Mouse (Mus musculus) layer of hippocampus, adult 11-12 months (tissue): Measurements from ENCODE around the gene Gm28053.

Experiments
- DNase-seq: peaks from one replicate; pipeline ENCODE4 v3.0.0; 2022; ENCODE audit warnings: low spot score

Gene Gm28053

DNA sequence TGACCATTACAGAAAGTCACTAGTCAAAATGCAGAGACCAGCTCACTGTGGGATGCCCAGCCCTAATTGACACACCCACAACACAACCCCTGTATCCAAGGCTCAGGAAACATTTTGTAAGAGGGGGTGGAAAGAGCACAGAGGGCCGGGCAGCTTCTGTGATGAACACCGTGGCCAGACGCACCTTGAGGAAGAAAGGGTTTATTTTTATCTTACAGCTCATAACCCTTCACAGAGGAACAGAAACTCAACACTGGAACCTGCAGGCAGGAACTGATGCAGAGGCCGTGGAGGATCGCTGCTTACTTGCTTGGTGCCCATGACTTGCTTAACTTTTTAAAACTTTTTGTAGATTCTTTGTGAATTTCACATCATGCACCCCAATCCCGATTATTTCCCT lies 25.4 kb upstream of the Gm28053 start:
- no peak for DNase-seq

GRCm38 (mm10) chr6:48696830-48697554 lies 21.4 kb upstream of the Gm28053 start:
- DNase-seq: no peak

DNA sequence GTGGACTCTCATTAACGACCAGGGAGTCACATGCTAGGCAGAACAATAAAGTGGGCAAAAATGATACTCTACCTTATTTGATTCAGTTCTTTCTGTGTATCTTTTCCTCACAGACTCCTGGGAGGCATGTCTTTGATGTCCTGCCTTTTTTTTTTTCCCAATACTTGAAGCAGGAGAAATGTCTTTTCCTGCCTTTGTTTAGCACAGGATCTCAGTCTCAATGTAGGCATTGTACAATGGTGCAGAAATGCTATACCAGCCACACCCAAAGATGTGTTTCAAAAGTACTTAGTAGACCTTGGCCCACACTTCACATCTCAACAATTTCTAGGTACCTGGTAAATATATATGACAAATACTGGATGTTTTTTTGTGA lies 20.9 kb upstream of the Gm28053 start:
- no peak for DNase-seq

GRCm38 (mm10) chr6:48698066-48698856 lies 20.1 kb upstream of the Gm28053 start:
- no peak for DNase-seq

DNA sequence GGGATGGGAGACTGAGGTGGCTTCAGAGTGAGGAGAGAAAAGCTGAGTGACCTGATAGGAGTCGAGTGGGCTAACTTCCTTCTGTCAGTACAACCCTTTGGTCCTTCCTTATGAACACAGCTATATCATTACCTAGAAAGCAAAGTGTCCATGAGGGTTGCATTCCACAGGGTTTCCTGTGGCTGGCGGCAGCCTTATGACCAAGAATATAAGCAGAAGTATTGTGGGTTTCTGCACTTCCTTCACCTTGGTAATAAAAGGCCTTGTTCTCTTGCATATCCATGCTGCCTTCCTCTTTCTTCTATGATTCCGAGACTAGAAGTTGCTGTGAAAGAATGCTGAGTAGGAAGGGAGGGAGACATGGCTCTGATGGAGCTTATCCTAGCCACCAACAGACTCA lies 19.5 kb upstream of the Gm28053 start:
- no peak for DNase-seq

- DNase-seq: no peak
Measured at GRCm38 (mm10) chr6:48700251-48701075, 17.9 kb upstream of the Gm28053 start.

- no peak for DNase-seq
Measured at GRCm38 (mm10) chr6:48702146-48702545, 16.3 kb upstream of the Gm28053 start.

GRCm38 (mm10) chr6:48702601-48703000 lies 15.8 kb upstream of the Gm28053 start:
- no peak for DNase-seq

DNA sequence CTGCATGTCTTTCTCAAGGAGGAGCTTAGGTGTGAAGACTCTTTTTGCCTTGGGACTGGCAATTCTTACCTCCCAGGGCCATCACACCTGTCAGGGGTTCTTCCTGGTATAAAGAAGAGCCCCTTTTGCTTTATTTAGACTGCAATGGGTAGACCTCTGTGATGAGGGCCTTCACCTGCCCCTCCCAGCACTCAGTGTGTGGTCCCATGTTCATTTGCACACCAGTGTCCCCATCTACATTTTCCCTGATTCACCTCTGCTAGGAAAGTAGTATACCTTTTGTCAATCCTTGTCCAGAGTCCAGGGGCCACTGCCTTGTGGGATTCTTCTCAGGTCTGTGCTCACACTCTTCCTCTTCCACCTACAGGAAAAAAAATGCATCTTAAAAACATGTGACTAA lies 14.3 kb upstream of the Gm28053 start:
- no peak for DNase-seq

DNA sequence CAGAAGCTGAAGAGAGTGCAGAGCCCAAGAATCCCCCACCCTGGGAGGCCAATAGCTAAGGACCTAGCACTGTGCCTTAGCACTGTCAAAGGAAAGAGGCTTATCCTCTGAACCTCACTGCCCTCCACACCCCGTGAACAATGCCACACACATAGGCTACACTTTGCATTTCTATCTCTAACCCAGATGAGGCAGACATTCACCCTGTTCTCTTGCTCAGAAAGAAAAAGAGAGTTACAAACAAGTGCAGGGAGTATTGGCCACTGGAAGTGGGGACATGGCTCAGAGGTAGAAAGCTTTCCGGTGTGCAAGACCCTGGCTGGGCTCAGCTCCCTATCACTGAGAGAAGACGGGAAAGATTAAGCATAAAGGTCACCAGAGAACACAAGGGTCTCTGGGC lies 12.3 kb upstream of the Gm28053 start:
- DNase-seq: no peak

DNA sequence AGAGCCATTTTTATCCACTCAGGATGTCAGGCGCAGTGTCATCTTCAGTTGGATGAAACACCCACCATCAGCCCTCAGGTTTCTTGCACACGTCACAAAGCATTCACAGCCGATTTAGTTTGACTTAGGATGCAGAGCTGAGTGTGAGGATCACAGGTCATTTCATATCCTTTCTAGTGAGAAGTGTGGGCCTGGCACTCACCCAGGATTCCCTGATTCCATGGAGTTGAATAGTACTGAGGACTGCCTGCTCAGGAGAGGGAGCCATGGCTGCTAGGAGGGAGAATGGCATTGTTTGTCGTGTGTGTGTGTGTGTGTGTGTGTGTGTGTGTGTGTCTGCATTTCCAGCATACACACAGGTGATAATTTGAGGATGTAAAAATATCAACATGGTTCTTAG lies 1.9 kb downstream of the Gm28053 start:
- DNase-seq: no peak

DNA sequence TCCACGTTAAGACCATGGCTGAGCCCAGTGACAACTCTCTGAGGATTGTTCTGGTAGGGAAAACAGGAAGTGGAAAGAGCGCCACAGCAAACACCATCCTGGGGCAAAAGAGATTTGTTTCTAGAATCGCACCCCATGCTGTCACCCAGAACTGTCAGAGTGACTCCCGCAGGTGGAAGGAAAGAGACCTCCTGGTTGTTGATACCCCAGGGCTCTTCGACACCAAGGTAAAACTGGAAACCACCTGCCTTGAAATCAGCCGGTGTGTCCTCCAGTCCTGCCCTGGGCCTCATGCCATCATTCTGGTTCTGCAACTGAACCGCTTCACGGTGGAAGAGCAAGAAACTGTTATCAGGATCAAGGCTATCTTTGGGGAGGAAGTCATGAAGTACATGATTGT lies 5.1 kb downstream of the Gm28053 start:
- no peak for DNase-seq

- DNase-seq: no peak
Measured at GRCm38 (mm10) chr6:48725476-48725875, 7.1 kb downstream of the Gm28053 start.

DNA sequence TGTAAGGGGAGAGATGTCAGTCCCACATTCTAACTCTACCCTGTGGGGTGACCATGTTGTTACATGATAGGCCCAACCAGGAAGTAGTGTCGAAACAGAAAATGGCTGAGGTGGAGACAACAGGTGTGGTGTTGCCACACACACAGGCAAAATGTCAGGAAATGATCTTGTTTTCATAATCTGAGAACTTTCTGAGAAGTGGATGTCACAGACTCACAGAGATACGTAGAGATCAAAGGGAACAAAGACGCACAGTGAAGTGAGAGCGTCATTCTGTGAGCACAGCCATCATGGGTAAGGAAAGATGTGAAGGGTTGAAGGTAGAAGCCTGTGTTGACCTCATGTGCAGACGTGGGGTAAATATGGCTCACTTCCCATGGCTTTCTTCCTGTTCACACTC lies 9.4 kb downstream of the Gm28053 start:
- no peak for DNase-seq

DNA sequence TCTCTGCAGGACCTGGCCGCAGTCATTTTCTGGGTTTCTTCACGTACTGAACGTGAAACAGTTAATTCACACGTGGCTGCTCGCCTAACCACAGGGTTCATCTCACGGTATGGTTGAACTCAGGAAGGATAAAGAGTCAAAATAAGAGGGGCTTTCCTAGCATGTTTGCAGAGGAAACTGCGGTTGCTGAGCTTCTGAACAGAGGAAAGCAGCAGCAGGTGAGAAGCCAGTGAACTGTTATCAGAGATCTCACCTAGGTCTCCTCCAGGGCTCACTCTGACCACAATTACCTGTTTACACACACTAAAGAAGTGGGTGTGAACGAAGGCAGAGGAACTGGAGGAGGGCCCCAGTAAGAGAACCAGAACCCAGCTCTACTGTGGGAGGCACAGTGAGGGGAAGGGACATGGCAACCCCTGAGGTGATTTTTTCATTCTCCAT lies 14.5 kb downstream of the Gm28053 start:
- no peak for DNase-seq

GRCm38 (mm10) chr6:48733660-48734059 lies 15.3 kb downstream of the Gm28053 start:
- no peak for DNase-seq

DNA sequence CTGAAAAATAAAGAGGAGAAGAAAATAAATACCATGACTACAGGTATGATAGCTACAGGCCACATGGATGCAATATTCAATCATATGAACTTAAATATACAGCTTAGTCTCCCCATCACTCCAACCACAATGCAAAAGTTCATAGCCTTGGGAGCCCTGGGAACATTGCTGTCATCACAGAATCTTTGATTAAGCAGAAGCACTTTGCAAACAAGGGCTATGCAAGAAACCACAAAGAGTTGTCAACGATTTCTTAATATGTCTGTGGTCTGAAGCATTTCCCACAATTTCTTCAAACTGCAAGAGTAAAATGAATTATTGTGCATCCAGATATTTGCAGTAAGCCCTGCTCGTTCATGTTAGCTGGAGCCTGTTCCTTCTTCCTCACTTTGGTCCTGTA lies 18.6 kb downstream of the Gm28053 start:
- no peak for DNase-seq

DNA sequence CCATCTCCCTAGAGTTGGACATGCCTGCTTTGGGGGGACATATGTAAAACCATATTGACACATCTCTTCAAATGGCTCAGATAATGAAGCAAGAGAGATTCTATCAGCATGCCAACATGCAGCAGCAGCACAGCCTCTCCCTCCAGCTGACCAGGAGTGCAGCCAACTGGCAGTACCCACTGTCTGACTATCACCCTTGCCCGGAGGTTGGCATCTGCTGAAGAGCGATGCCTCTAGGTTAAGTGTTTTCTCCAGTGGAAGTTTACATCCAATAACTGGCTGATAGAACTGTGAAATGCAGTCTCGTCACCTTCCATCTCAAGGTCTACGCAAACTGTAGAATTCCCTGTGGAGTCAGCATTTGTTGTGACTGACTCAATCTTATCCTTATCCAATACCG lies 19.3 kb downstream of the Gm28053 start:
- DNase-seq: no peak

- no peak for DNase-seq
Measured at GRCm38 (mm10) chr6:48738961-48739779, 20.8 kb downstream of the Gm28053 start, which contains the start of gene Gimap1. Gene Gimap1, plus strand, starts transcription at chr6:48739054.

- no peak for DNase-seq
Measured at GRCm38 (mm10) chr6:48739780-48740055, 21.3 kb downstream of the Gm28053 start.

- DNase-seq: no peak
Measured at GRCm38 (mm10) chr6:48740501-48741169, 22.2 kb downstream of the Gm28053 start.
